In genomic region chr16:18876091-18876441, GRCm38 (mm10) we compare ENCODE assay signal across 8 mouse cellular contexts. TPM values are rescaled to one million over a fixed set of nuclear protein-coding genes. Genes with fewer than 3 reads are reported as not detected.
DNase-seq lines count a peak whose midpoint lies in the region; ATAC-seq lines count a peak whose summit lies in the region.

No protein-coding gene starts in this region.

- H3K9me3 ChIP-seq in heart, embryonic 16.5 days (replicated peaks; ENCODE audit: control insufficient read depth, low read length), result no peaks in the 10 kb centered on the region
- no peaks in the 10 kb centered on the region for H3K9me3 ChIP-seq in hindbrain, embryonic 10.5 days
- H3K9me3 ChIP-seq in midbrain, embryonic 10.5 days (replicated peaks), result no peaks in the 10 kb centered on the region

- H3K36me3 ChIP-seq in heart, embryonic 16.5 days (ENCODE audit: control insufficient read depth, insufficient read depth), result peaks cover 29% of the 10 kb centered on the region
- peaks cover 62% of the 10 kb centered on the region for H3K36me3 ChIP-seq in hindbrain, embryonic 10.5 days
- peaks cover 63% of the 10 kb centered on the region for H3K36me3 ChIP-seq in midbrain, embryonic 10.5 days

- under 1% methylated on average over 17 of the region's 17 CpGs for WGBS in heart, embryonic 16.5 days
- WGBS in hindbrain, embryonic 10.5 days, result 1% methylated on average over 17 of the region's 17 CpGs
- WGBS in midbrain, embryonic 10.5 days, result 1% methylated on average over 17 of the region's 17 CpGs

- DNase-seq in heart, adult 11 months, result no peak
- DNase-seq in WW6 (ENCODE audit: low read depth, low spot score), result peak; percentile 7
- no peak for DNase-seq in hindbrain, embryonic 10.5 days (ENCODE audit: low spot score)
- no peak for DNase-seq in midbrain, embryonic 10.5 days (ENCODE audit: low spot score)
- DNase-seq in right cerebral cortex, postnatal 25 days, result no peak
- no peak for DNase-seq in left cerebral cortex, adult 9 months (ENCODE audit: low spot score in 2 of 2)
- no peak for DNase-seq in layer of hippocampus, postnatal 36 days

- H3K4me1 ChIP-seq in heart, embryonic 16.5 days (ENCODE audit: control insufficient read depth, insufficient read depth, low read length), result peaks cover 12% of the 10 kb centered on the region
- H3K4me1 ChIP-seq in hindbrain, embryonic 10.5 days (replicated peaks), result peaks cover 21% of the 10 kb centered on the region
- H3K4me1 ChIP-seq in midbrain, embryonic 10.5 days, result peaks cover 10% of the 10 kb centered on the region

- peak overlapping the region; percentile 95 for H3K27ac ChIP-seq in heart, embryonic 16.5 days (ENCODE audit: low read length)
- H3K27ac ChIP-seq in hindbrain, embryonic 10.5 days, result peak overlapping the region; percentile 97
- peak overlapping the region; percentile 97 for H3K27ac ChIP-seq in midbrain, embryonic 10.5 days (replicated peaks)

- peak overlapping the region; percentile 91 for H3K4me2 ChIP-seq in heart, embryonic 16.5 days (ENCODE audit: low read depth, low read length)

- peak overlapping the region; percentile 90 for H3K4me3 ChIP-seq in heart, embryonic 16.5 days (ENCODE audit: low read length)
- peak overlapping the region; percentile 93 for H3K4me3 ChIP-seq in hindbrain, embryonic 10.5 days
- peak overlapping the region; percentile 97 for H3K4me3 ChIP-seq in midbrain, embryonic 10.5 days

- no peaks in the 10 kb centered on the region for H3K27me3 ChIP-seq in heart, embryonic 16.5 days (ENCODE audit: control insufficient read depth, insufficient read depth, low read length)
- H3K27me3 ChIP-seq in hindbrain, embryonic 10.5 days (ENCODE audit: insufficient read depth, poor library complexity, severe bottlenecking), result no peaks in the 10 kb centered on the region
- no peaks in the 10 kb centered on the region for H3K27me3 ChIP-seq in midbrain, embryonic 10.5 days (ENCODE audit: low read depth, poor library complexity, severe bottlenecking)

- no peak for ATAC-seq in heart, embryonic 16.5 days (replicated peaks; ENCODE audit: extremely low read depth, insufficient read depth, low FRiP score)

- H3K9ac ChIP-seq in heart, embryonic 16.5 days (ENCODE audit: low read length), result peak overlapping the region; percentile 91

RNA-seq across cellular contexts. Expression of gene Mrpl40, which starts 0.6 kb away (rescaled TPM):
- 94.4 and 110 TPM in 2 replicates for polyA plus RNA-seq in heart, embryonic 16.5 days (2015; fragmentation: Nextera tagmentation; extraction: Ambion mirVana)
- 125 and 127 TPM in 2 replicates for polyA plus RNA-seq in hindbrain, embryonic 10.5 days (2016; fragmentation: Nextera tagmentation; extraction: Ambion mirVana)
- 126 and 136 TPM in 2 replicates for polyA plus RNA-seq in midbrain, embryonic 10.5 days (2016; fragmentation: Nextera tagmentation; extraction: Ambion mirVana)
- total RNA-seq in layer of hippocampus, postnatal 36 days (2021), result 10 to 100 TPM; 31.8 to 32.3 TPM

RNA-seq across cellular contexts. Expression of gene Hira, which starts 0.8 kb away (rescaled TPM):
- 8.0 and 9.0 TPM in 2 replicates for polyA plus RNA-seq in heart, embryonic 16.5 days (2015; fragmentation: Nextera tagmentation; extraction: Ambion mirVana)
- polyA plus RNA-seq in hindbrain, embryonic 10.5 days (2016; fragmentation: Nextera tagmentation; extraction: Ambion mirVana), result 18.4 and 21.4 TPM in 2 replicates
- polyA plus RNA-seq in midbrain, embryonic 10.5 days (2016; fragmentation: Nextera tagmentation; extraction: Ambion mirVana), result 21.2 and 24.8 TPM in 2 replicates
- total RNA-seq in layer of hippocampus, postnatal 36 days (2021), result 10 to 100 TPM; 68.6 to 88.1 TPM

RNA-seq across cellular contexts. Expression of gene Gm28539, which starts 39.7 kb away (rescaled TPM):
- not detected in 2 replicates for polyA plus RNA-seq in heart, embryonic 16.5 days (2015; fragmentation: Nextera tagmentation; extraction: Ambion mirVana)
- not detected in 2 replicates for polyA plus RNA-seq in hindbrain, embryonic 10.5 days (2016; fragmentation: Nextera tagmentation; extraction: Ambion mirVana)
- not detected in 2 replicates for polyA plus RNA-seq in midbrain, embryonic 10.5 days (2016; fragmentation: Nextera tagmentation; extraction: Ambion mirVana)
- total RNA-seq in layer of hippocampus, postnatal 36 days (2021), result 10 to 100 TPM in 1 of 2 experiments, 1 to 10 TPM in 1; 5.4 to 12.2 TPM

RNA-seq across cellular contexts. Expression of gene 2510002D24Rik, which starts 39.7 kb away (rescaled TPM):
- polyA plus RNA-seq in heart, embryonic 16.5 days (2015; fragmentation: Nextera tagmentation; extraction: Ambion mirVana), result 39.6 and 40.0 TPM in 2 replicates
- polyA plus RNA-seq in hindbrain, embryonic 10.5 days (2016; fragmentation: Nextera tagmentation; extraction: Ambion mirVana), result 27.3 and 27.4 TPM in 2 replicates
- polyA plus RNA-seq in midbrain, embryonic 10.5 days (2016; fragmentation: Nextera tagmentation; extraction: Ambion mirVana), result 25.7 and 26.6 TPM in 2 replicates
- 10 to 100 TPM; 24.4 to 27.5 TPM for total RNA-seq in layer of hippocampus, postnatal 36 days (2021)
